Mouse (Mus musculus) cortical plate, adult 2 months (tissue): Measurements from ENCODE around the gene Asb16. TPM values are rescaled to one million over a fixed set of nuclear protein-coding genes. Genes with fewer than 3 reads are reported as not detected.

Experiments
- H3K27ac ChIP-seq: fragments of 200-500 bp; 2 replicates; pipeline ENCODE4 v1.5.1; 2012; ENCODE audit warnings: low read length, control low read depth, inconsistent platforms; ENCODE audit not compliant: insufficient read depth
- H3K4me1 ChIP-seq: fragments of 200-500 bp; 2 replicates; pipeline ENCODE4 v1.6.1; 2011; ENCODE audit warnings: low read length; ENCODE audit not compliant: control insufficient read depth, insufficient read depth
- H3K4me3 ChIP-seq: fragments of 200-500 bp; 2 replicates; pipeline ENCODE4 v1.5.1; 2011; ENCODE audit warnings: mild to moderate bottlenecking, low read length, control low read depth; ENCODE audit not compliant: insufficient read depth
- CTCF ChIP-seq: fragments of 200-500 bp; IDR thresholded peaks from 2 replicates; pipeline ENCODE4 v1.5.1; 2011; ENCODE audit warnings: mild to moderate bottlenecking, control low read depth, low read length; ENCODE audit not compliant: insufficient read depth; ENCODE audit errors: extremely low read depth
- POLR2A ChIP-seq: fragments of 200-500 bp; IDR thresholded peaks from 2 replicates; pipeline ENCODE4 v1.6.1; 2011; ENCODE audit warnings: mild to moderate bottlenecking, low read length, control low read depth; ENCODE audit not compliant: insufficient read depth; ENCODE audit errors: extremely low read depth
- polyA plus RNA-seq: library from polyadenylated mRNA; depleted of rRNA; stranded (reverse); fragments of >200 nt; gene quantifications from 2 replicates; pipeline ENCODE4 v1.2.3, GENCODE M21; 2012; rRNA removed

The Asb16 gene
- 1.9 and 2.2 TPM in 2 replicates for polyA plus RNA-seq

- H3K4me3 ChIP-seq = no peak within 1 kb of the TSS
Measured at GRCm38 (mm10) chr11:102268520-102269244, at the start of gene Asb16. TSS of gene Asb16 (plus strand) at chr11:102268743.

GRCm38 (mm10) chr11:102218783-102219182 lies 49.8 kb upstream of the Asb16 start:
- peak overlapping the region; percentile 36 for H3K4me3 ChIP-seq
- TF ChIP-seq CTCF (no peak), POLR2A (peak; percentile 83)
- H3K4me1 ChIP-seq = peaks cover 34% of the 10 kb centered on the region

More at GRCm38 (mm10) chr11:102268520-102269244, at the start of gene Asb16:
- TF ChIP-seq POLR2A (no peak), CTCF (no peak)
- Histone ChIP-seq H3K27ac (no peak within 1 kb of the TSS), H3K4me1 (no peaks in the 10 kb centered on the region)

DNA sequence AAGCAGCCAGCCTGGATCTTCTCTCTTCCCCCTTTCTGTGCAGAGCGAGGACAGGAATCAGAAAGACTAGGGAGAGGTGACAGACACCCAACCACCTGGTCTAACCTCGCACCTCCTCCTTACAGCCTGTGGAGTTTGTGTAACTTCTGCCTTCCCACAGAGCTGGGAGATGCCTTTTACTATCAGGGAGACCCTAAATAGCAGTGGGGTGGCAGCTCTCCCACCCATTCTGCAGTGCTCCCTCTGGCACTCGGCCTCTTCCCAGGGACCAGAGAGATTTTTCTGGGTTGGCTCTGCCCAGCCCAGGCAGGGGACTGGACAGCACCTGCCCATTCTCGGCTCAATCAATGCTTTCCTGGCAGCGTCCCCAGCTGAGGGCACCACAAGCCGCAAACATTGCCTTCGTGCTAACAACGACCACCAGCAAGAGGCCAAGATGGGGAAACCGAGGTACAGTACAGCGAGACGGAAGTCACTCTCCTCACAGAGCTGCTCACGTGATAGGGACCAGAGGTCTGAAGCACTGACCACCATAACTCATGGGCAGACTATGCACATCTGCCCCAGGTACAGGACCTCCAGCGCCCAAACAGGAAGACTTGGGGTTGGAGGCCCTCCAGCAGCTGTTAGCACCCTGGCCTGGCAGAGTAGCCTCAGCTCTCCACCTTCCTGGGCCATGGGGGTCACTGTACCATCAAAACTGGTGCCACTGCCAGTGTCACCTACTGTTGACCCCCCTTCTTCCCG lies 49.1 kb upstream of the Asb16 start:
- TF ChIP-seq CTCF (no peak), POLR2A (no peak)
- Histone ChIP-seq H3K4me1 (peaks cover 34% of the 10 kb centered on the region), H3K4me3 (no peak overlapping the region), H3K27ac (peak overlapping the region; percentile 74)

More at GRCm38 (mm10) chr11:102218783-102219182, 49.8 kb upstream of the Asb16 start:
- H3K27ac ChIP-seq = peak overlapping the region; percentile 86

GRCm38 (mm10) chr11:102219994-102220346 lies 48.6 kb upstream of the Asb16 start:
- Histone ChIP-seq H3K4me1 (peaks cover 32% of the 10 kb centered on the region), H3K27ac (peak overlapping the region; percentile 74; the same call in 1 of the 2 replicates), H3K4me3 (no peak overlapping the region)
- no peak for TF ChIP-seq POLR2A
- TF ChIP-seq CTCF = no peak

DNA sequence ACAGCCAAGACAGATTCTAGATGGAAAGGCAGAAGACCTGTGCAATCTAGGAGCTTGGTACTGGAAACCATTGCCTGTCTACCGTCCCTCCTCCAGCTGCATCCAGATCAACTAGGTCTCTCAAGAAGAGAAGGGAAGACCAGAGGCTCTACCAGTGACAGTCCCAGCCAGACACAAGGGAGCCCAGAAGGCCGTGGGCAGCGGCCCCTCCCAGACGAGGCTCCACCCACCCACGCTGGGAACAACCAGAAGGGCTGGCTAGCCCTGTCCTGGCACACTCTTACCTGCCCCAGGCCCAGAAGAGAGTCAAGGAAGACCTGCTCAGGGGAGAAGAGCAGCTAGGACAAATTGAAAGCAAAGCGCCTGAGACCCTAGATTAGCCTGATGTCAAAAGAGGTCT lies 48.1 kb upstream of the Asb16 start:
- peak overlapping the region; percentile 74; the same call in 1 of the 2 replicates for H3K27ac ChIP-seq
- peaks cover 37% of the 10 kb centered on the region for H3K4me1 ChIP-seq
- H3K4me3 ChIP-seq = no peak overlapping the region
- TF ChIP-seq CTCF (no peak), POLR2A (no peak)

GRCm38 (mm10) chr11:102221243-102221953 lies 47.1 kb upstream of the Asb16 start:
- peaks cover 32% of the 10 kb centered on the region for H3K4me1 ChIP-seq
- no peak overlapping the region for H3K4me3 ChIP-seq
- TF ChIP-seq POLR2A = no peak
- TF ChIP-seq CTCF = no peak
- H3K27ac ChIP-seq = 0 out of 2 replicates have a peak overlapping the region, but pooled peaks have one; percentile 61

DNA sequence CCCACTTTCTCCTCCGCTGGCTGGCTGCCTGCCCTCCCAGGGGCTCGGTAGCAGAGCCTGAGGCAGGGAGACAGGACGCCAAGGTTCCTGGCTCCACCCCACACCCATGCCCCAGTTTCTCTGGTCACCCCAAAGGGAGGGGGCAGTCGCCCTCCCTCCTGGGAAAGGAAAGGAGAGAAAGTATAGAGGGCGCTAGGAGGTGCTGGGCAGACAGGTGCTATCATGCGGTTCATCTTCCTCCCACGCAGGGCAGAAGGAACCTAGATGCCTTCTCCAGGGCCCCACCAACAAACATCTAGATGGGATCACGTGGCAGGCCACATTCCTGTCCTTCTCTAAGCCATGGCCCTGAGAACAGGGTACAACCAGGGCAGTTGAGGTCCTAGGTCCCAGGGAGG lies 46.6 kb upstream of the Asb16 start:
- Histone ChIP-seq H3K4me3 (no peak overlapping the region), H3K27ac (0 out of 2 replicates have a peak overlapping the region, but pooled peaks have one; percentile 61), H3K4me1 (peaks cover 35% of the 10 kb centered on the region)
- no peak for TF ChIP-seq CTCF
- TF ChIP-seq POLR2A = no peak

- H3K4me3 ChIP-seq = no peak overlapping the region
- H3K4me1 ChIP-seq = peaks cover 33% of the 10 kb centered on the region
- peak; percentile 45 for TF ChIP-seq CTCF
- no peak for TF ChIP-seq POLR2A
- H3K27ac ChIP-seq = no peak overlapping the region
Measured at GRCm38 (mm10) chr11:102223166-102223565, 45.4 kb upstream of the Asb16 start.

- no peak overlapping the region for H3K4me3 ChIP-seq
- no peak overlapping the region for H3K27ac ChIP-seq
- peaks cover 26% of the 10 kb centered on the region for H3K4me1 ChIP-seq
- no peak for TF ChIP-seq CTCF
- TF ChIP-seq POLR2A = no peak
Measured at GRCm38 (mm10) chr11:102224686-102225085, 43.9 kb upstream of the Asb16 start.
